Mouse (Mus musculus): ENCODE results near the gene Olfr1191-ps1.
"Not testable (repeated sequence)": the region's sequence is repeated elsewhere in the genome, so short reads cannot be mapped to it uniquely, and the experiment has no call there.

Olfr1191-ps1 gene

DNA sequence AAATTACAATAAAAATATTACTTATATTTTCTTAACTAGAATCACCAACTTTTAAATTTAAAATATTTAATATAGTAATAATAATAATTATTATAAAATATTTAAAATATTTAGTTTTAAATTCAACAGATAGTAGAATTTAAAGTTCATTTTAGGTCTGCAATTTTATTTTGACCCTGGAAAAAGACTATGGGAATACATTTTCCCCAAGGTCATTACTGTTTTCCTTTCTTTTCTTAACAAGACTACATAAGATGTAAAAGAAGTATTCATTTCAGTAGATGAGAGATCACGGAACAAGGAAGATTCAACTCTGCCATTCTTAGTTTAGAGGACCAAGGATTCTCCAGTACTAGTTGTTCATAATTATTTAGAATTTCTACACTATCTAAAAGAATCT lies at the start of gene Olfr1191-ps1:
Gene Olfr1191-ps1 (plus strand): TSS at position 301 of the 400 bp plus-strand sequence.
- DNase-seq = not testable (repeated sequence)

DNA sequence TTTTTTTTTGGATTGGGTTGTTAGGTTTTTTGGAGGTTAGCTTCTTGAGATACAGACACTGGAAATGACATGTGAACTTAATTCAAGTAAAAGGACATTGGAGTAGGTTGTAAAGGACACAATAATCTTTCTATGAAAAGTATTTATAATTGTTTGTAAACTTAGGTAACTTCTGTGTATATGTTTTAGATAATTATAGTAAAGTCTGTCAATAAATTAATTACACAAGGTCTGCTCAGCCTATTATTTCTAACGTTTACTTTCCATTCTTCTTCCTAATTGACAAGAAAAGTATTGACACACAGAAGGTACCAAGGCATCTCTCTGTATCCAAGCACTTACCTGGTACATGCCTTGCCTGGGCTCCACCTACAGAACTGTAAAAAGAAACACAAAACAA lies 7.9 kb downstream of the Olfr1191-ps1 start, which contains the start of gene Olfr1192-ps1:
Gene Olfr1192-ps1 (plus strand): TSS at position 301 of the 400 bp plus-strand sequence.
- DNase-seq = no peak

DNA sequence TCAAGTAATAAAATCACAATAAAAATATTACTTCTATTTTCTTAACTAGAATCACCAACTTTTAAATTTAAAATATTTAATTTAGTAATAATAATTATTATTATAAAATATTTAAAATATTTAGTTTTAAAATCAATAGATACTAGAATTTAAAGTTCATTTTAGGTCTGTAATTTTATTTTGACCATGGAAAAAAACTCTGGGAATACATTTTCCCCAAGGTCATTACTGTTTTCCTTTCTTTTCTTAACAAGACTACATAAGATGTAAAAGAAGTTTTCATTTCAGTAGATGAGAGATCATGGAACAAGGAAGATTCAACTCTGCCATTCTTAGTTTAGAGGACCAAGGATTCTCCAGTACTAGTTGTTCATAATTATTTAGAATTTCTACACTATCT lies 35.0 kb downstream of the Olfr1191-ps1 start, which contains the start of gene Olfr1193:
Gene Olfr1193 (plus strand): TSS at position 301 of the 400 bp plus-strand sequence.
- not testable (repeated sequence) for DNase-seq

DNA sequence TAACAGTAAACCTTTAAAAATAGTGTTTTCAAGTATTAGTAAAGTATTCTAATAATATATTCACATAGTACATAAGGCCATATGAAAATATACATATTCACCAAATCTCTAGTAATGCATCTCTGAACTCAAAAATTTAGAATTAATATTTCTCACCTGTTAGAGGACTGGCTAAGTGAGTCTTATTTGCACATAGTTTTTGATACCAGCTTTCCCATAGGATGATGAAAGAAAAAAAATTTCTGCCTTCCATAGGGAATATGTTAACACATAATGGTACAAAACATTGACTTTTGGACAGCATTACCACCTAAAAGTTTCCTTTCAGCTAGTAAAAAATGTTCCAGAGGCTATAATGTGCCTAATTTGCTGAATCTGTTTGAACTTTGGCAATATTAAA lies 48.7 kb downstream of the Olfr1191-ps1 start, which contains the start of gene Olfr1195:
Gene Olfr1195 (minus strand): TSS at position 101 of the 400 bp plus-strand sequence.
- no peak for DNase-seq

Data from cerebellum, postnatal 14 days (tissue).